Mouse (Mus musculus): ENCODE measurements around the gene Flt1. TPM values are rescaled to one million over a fixed set of nuclear protein-coding genes. Genes with fewer than 3 reads are reported as not detected.

Gene Flt1
- polyA plus RNA-seq, 2 experiments = 1.1 to 1.9 TPM

GRCm38 (mm10) chr5:147724391-147724790, 1.4 kb downstream of the Flt1 start:
- no peaks in the 10 kb centered on the region for H3K36me3 ChIP-seq (replicated peaks; ENCODE audit: control insufficient read depth, insufficient read depth, low read depth)
- TF ChIP-seq CTCF (IDR thresholded peaks at IDR 0.05; ENCODE audit: low read depth) = no peak
- TF ChIP-seq EP300 (IDR thresholded peaks at IDR 0.05; ENCODE audit: low read depth) = no peak
- no peak for DNase-seq (ENCODE audit: low read depth in 3 of 3, low spot score in 3 of 3)
- H3K27ac ChIP-seq = no peak overlapping the region
- no peaks in the 10 kb centered on the region for H3K9me3 ChIP-seq (ENCODE audit: control insufficient read depth, low read length)
- no peak overlapping the region for H3K4me3 ChIP-seq (ENCODE audit: insufficient read depth in 1 of 2, low read depth in 2 of 2, low read length in 2 of 2)
- H3K4me2 ChIP-seq (ENCODE audit: low read depth) = no peak overlapping the region
- no peak overlapping the region for H3K9ac ChIP-seq (replicated peaks)
- H3K4me1 ChIP-seq (replicated peaks; ENCODE audit: control insufficient read depth in 2 of 2, insufficient read depth in 2 of 2, low read length in 1 of 2) = 0 out of 4 replicates have a peak, but pooled peaks cover 0 to 1% of the 10 kb centered on the region in 2 experiments
- ATAC-seq (ENCODE audit: insufficient read depth) = no peak
- WGBS (ENCODE audit: insufficient replicate concordance) = under 1% methylated on average over 14 of the region's 14 CpGs
- peaks cover 70% of the 10 kb centered on the region for H3K27me3 ChIP-seq (ENCODE audit: control insufficient read depth, insufficient read depth, low read length)

- no peaks in the 10 kb centered on the region for H3K9me3 ChIP-seq (ENCODE audit: control insufficient read depth, low read length)
- peaks cover 70% of the 10 kb centered on the region for H3K27me3 ChIP-seq (ENCODE audit: control insufficient read depth, insufficient read depth, low read length)
- H3K4me1 ChIP-seq (replicated peaks; ENCODE audit: control insufficient read depth in 2 of 2, insufficient read depth in 2 of 2, low read length in 1 of 2) = 0 out of 4 replicates have a peak, but pooled peaks cover 0 to 1% of the 10 kb centered on the region in 2 experiments
- DNase-seq (ENCODE audit: low read depth in 3 of 3, low spot score in 3 of 3) = no peak
- H3K27ac ChIP-seq = no peak overlapping the region
- H3K9ac ChIP-seq (replicated peaks) = no peak overlapping the region
- 5% methylated on average over 17 of the region's 17 CpGs for WGBS (ENCODE audit: insufficient replicate concordance)
- no peak overlapping the region for H3K4me2 ChIP-seq (ENCODE audit: low read depth)
- H3K36me3 ChIP-seq (replicated peaks; ENCODE audit: control insufficient read depth, insufficient read depth, low read depth) = no peaks in the 10 kb centered on the region
- ATAC-seq (ENCODE audit: insufficient read depth) = no peak
- no peak overlapping the region for H3K4me3 ChIP-seq (ENCODE audit: insufficient read depth in 1 of 2, low read depth in 2 of 2, low read length in 2 of 2)
- TF ChIP-seq EP300 (IDR thresholded peaks at IDR 0.05; ENCODE audit: low read depth) = no peak
- TF ChIP-seq CTCF (IDR thresholded peaks at IDR 0.05; ENCODE audit: low read depth) = no peak
Observed at GRCm38 (mm10) chr5:147723811-147724210, 2.0 kb downstream of the Flt1 start.

- no peak overlapping the region for H3K9ac ChIP-seq (replicated peaks)
- 0 out of 4 replicates have a peak, but pooled peaks cover 0 to 1% of the 10 kb centered on the region in 2 experiments for H3K4me1 ChIP-seq (replicated peaks; ENCODE audit: control insufficient read depth in 2 of 2, insufficient read depth in 2 of 2, low read length in 1 of 2)
- H3K9me3 ChIP-seq (ENCODE audit: control insufficient read depth, low read length) = no peaks in the 10 kb centered on the region
- no peak overlapping the region for H3K27ac ChIP-seq
- no peak for DNase-seq (ENCODE audit: low read depth in 3 of 3, low spot score in 3 of 3)
- WGBS (ENCODE audit: insufficient replicate concordance) = 10% methylated on average over 8 of the region's 8 CpGs
- H3K4me3 ChIP-seq (ENCODE audit: insufficient read depth in 1 of 2, low read depth in 2 of 2, low read length in 2 of 2) = no peak overlapping the region
- TF ChIP-seq CTCF (IDR thresholded peaks at IDR 0.05; ENCODE audit: low read depth) = no peak
- 0 out of 2 replicates have a peak, but pooled peaks have one; percentile 10 for TF ChIP-seq EP300 (IDR thresholded peaks at IDR 0.05; ENCODE audit: low read depth)
- H3K27me3 ChIP-seq (ENCODE audit: control insufficient read depth, insufficient read depth, low read length) = peaks cover 49% of the 10 kb centered on the region
- H3K36me3 ChIP-seq (replicated peaks; ENCODE audit: control insufficient read depth, insufficient read depth, low read depth) = no peaks in the 10 kb centered on the region
- ATAC-seq (ENCODE audit: insufficient read depth) = no peak
- H3K4me2 ChIP-seq (ENCODE audit: low read depth) = no peak overlapping the region
Observed at GRCm38 (mm10) chr5:147721438-147721837, 4.4 kb downstream of the Flt1 start.

GRCm38 (mm10) chr5:147718335-147718734, 7.5 kb downstream of the Flt1 start:
- WGBS (ENCODE audit: insufficient replicate concordance) = 72% methylated on average over 7 of the region's 7 CpGs
- no peak for DNase-seq (ENCODE audit: low read depth in 3 of 3, low spot score in 3 of 3)
- no peak overlapping the region for H3K4me2 ChIP-seq (ENCODE audit: low read depth)
- H3K4me3 ChIP-seq (ENCODE audit: insufficient read depth in 1 of 2, low read depth in 2 of 2, low read length in 2 of 2) = no peak overlapping the region
- H3K4me1 ChIP-seq (replicated peaks; ENCODE audit: control insufficient read depth in 2 of 2, insufficient read depth in 2 of 2, low read length in 1 of 2) = 0 out of 4 replicates have a peak, but pooled peaks cover 0 to 1% of the 10 kb centered on the region in 2 experiments
- no peak overlapping the region for H3K9ac ChIP-seq (replicated peaks)
- ATAC-seq (ENCODE audit: insufficient read depth) = no peak
- peaks cover 18% of the 10 kb centered on the region for H3K27me3 ChIP-seq (ENCODE audit: control insufficient read depth, insufficient read depth, low read length)
- H3K27ac ChIP-seq = no peak overlapping the region
- H3K36me3 ChIP-seq (replicated peaks; ENCODE audit: control insufficient read depth, insufficient read depth, low read depth) = no peaks in the 10 kb centered on the region
- H3K9me3 ChIP-seq (ENCODE audit: control insufficient read depth, low read length) = no peaks in the 10 kb centered on the region
- no peak for TF ChIP-seq EP300 (IDR thresholded peaks at IDR 0.05; ENCODE audit: low read depth)
- TF ChIP-seq CTCF (IDR thresholded peaks at IDR 0.05; ENCODE audit: low read depth) = no peak

- DNase-seq (ENCODE audit: low read depth in 3 of 3, low spot score in 3 of 3) (no peak), ATAC-seq (ENCODE audit: insufficient read depth) (no peak)
- Histone ChIP-seq H3K4me3 (ENCODE audit: insufficient read depth in 1 of 2, low read depth in 2 of 2, low read length in 2 of 2) (no peak overlapping the region), H3K4me1 (replicated peaks; ENCODE audit: control insufficient read depth in 2 of 2, insufficient read depth in 2 of 2, low read length in 1 of 2) (0 out of 4 replicates have a peak, but pooled peaks cover 0 to 1% of the 10 kb centered on the region in 2 experiments), H3K9me3 (ENCODE audit: control insufficient read depth, low read length) (no peaks in the 10 kb centered on the region), H3K4me2 (ENCODE audit: low read depth) (no peak overlapping the region), H3K9ac (replicated peaks) (no peak overlapping the region), H3K27ac (no peak overlapping the region), H3K27me3 (ENCODE audit: control insufficient read depth, insufficient read depth, low read length) (peaks cover 10% of the 10 kb centered on the region), H3K36me3 (replicated peaks; ENCODE audit: control insufficient read depth, insufficient read depth, low read depth) (no peaks in the 10 kb centered on the region)
- 65% methylated on average over 15 of the region's 15 CpGs for WGBS (ENCODE audit: insufficient replicate concordance)
- peak; percentile 32 for TF ChIP-seq CTCF (IDR thresholded peaks at IDR 0.05; ENCODE audit: low read depth)
- no peak for TF ChIP-seq EP300 (IDR thresholded peaks at IDR 0.05; ENCODE audit: low read depth)
Observed at GRCm38 (mm10) chr5:147716697-147717217, 9.1 kb downstream of the Flt1 start.

All from liver, embryonic 14.5 days (tissue).